Mouse (Mus musculus) heart, embryonic 14.5 days (tissue): ENCODE results near the gene Cul4a. TPM values are rescaled to one million over a fixed set of nuclear protein-coding genes. Genes with fewer than 3 reads are reported as not detected.

ENCODE experiments used
- ATAC-seq: fragments of 200-750 bp; cut with Nextera tagmentation; 2 replicates; pipeline ENCODE4 v1.8.0; 2017; ENCODE audit warnings: low read depth, moderate TSS enrichment; ENCODE audit not compliant: insufficient number of reproducible peaks, insufficient read depth, low FRiP score
- H3K27ac ChIP-seq, 2 experiments: fragments of 200-500 bp in 1 of 2; fragments of 300-500 bp in 1 of 2; sonication (generic) in 1 of 2; replicated peaks in 1 of 2; 2 replicates each; pipeline ENCODE4 v1.5.1; 2012 to 2014; ENCODE audit warnings: low read depth in 2 of 2, low read length in 2 of 2, control low read depth in 1 of 2, mild to moderate bottlenecking in 1 of 2, mixed read lengths in 1 of 2; ENCODE audit not compliant: control insufficient read depth in 1 of 2, insufficient read depth in 1 of 2
- H3K27me3 ChIP-seq: fragments of 300-500 bp; sonication (generic); 2 replicates; pipeline ENCODE4 v1.6.1; 2014; ENCODE audit warnings: mild to moderate bottlenecking, low read length, control low read depth; ENCODE audit not compliant: control insufficient read depth, insufficient read depth
- H3K36me3 ChIP-seq: fragments of 300-500 bp; sonication (generic); 2 replicates; pipeline ENCODE4 v1.6.1; 2014; ENCODE audit warnings: mild to moderate bottlenecking, control low read depth, low read length, mixed read lengths; ENCODE audit not compliant: control insufficient read depth, insufficient read depth
- H3K4me1 ChIP-seq, 2 experiments: fragments of 200-500 bp in 1 of 2; fragments of 300-500 bp in 1 of 2; sonication (generic) in 1 of 2; 2 replicates each; pipeline ENCODE4 v1.6.1; 2012 to 2014; ENCODE audit warnings: low read length in 2 of 2, control low read depth in 1 of 2, mixed read lengths in 1 of 2; ENCODE audit not compliant: control insufficient read depth in 2 of 2, insufficient read depth in 2 of 2
- H3K4me2 ChIP-seq: fragments of 300-500 bp; sonication (generic); 2 replicates; pipeline ENCODE4 v1.6.1; 2014; ENCODE audit warnings: mild to moderate bottlenecking, low read length
- H3K4me3 ChIP-seq, 2 experiments: fragments of 200-500 bp in 1 of 2; fragments of 300-500 bp in 1 of 2; sonication (generic) in 1 of 2; 2 replicates each; pipeline ENCODE4 v1.5.1; 2012 to 2014; ENCODE audit warnings: low read length in 2 of 2, mild to moderate bottlenecking in 2 of 2, control low read depth in 1 of 2, low read depth in 1 of 2, moderate library complexity in 1 of 2; ENCODE audit not compliant: control insufficient read depth in 1 of 2, insufficient read depth in 1 of 2
- H3K9ac ChIP-seq: fragments of 300-500 bp; sonication (generic); 2 replicates; pipeline ENCODE4 v1.6.1; 2014; ENCODE audit warnings: mild to moderate bottlenecking, low read length
- H3K9me3 ChIP-seq: fragments of 300-500 bp; sonication (generic); 2 replicates; pipeline ENCODE4 v1.6.1; 2016; ENCODE audit warnings: low read length, control low read depth; ENCODE audit not compliant: control insufficient read depth
- WGBS: fragments of 180-500 bp; shearing (Covaris S2); extraction: QIAGEN DNeasy Blood & Tissue Kit; methylation state at CpG from one replicate; pipeline ENCODE4 v1.1.7; 2014; 5-methylcytosine and 5-hydroxymethylcytosine counted together
- polyA plus RNA-seq: library from polyadenylated mRNA; unstranded; fragments of >200 nt; fragmentation: Nextera tagmentation; extraction: Ambion mirVana; gene quantifications from 2 replicates; pipeline ENCODE4 v1.2.1, GENCODE M21; 2014

The Cul4a gene
- polyA plus RNA-seq, 1 experiment from 2014 or later, result 109 TPM

DNA sequence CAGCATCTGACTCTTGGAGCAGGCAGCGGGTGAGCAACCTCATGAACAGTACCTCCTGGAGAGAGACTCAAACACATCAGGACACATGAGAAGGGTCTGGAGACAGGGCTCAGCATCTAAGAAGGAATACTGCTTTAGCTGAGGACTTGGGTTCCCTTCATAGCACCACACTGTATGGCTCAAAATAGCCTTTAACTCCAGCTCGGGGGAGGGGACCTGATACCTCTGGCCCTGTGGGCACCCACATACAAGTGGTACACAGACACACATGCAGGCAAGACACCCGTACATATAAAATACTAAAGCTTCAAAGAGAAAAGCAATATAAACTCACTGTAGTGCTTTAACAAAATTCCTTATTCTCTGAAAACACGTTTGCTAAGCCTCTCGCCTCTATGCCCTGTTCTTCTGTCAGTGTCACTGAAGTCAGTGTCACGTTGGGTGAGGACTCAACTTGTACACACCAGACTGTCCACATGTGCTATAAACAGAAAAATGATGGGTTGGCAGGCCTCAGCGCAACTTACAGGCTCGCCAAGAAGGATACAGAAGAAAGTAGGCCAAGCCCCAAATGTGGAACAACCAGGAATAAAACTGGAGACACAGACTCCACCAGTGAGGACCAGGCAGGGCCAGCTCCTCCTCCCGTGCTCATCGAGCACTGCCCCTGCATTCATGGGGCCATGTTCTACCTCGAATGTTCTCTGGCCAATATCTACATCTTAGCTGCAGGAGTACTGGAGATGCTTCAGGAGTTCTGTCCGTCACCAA is 51.1 kb downstream of the Cul4a start:
- Histone ChIP-seq H3K27ac (no peak overlapping the region), H3K4me1 (peaks cover 6 to 13% of the 10 kb centered on the region in 2 experiments), H3K36me3 (peaks cover 9% of the 10 kb centered on the region; the same call in 1 of the 2 replicates), H3K27me3 (no peaks in the 10 kb centered on the region), H3K9ac (no peak overlapping the region), H3K4me3 (no peak overlapping the region), H3K9me3 (no peaks in the 10 kb centered on the region), H3K4me2 (no peak overlapping the region)
- WGBS, result 65% methylated on average over 12 of the region's 12 CpGs
- ATAC-seq, result no peak

DNA sequence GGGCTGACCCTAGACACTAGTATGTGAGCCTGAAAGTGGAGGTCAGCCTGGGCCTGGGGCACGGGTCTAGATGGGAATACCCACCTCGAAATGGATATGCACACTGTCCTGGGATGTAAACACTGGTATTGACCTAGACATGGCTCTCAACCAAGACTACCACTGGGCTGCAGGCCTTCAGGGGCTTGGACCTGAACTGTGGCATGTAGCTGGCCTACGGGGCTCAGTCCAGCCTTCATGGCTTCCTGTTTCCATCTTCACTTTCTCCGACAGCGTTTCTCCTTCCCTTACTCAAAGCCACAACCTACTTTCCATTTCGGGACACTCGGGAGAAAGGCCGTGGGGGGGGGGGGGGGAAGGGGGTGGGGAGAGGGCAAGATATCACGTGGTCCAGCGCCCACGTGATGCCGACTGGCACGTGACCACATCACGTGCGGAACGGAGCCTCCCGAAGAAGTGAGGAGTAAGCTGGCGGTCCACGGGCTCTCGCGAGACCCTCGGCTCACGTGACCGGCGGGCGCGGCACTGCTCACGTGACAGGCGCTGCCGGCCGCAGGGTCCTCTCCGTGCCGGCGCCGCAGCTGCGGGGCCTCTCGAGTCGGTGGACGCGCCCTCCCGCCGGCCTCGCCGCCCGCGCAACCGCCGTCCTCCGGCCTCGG is 53.4 kb downstream of the Cul4a start, which contains the start of gene Lamp1:
Lamp1 (plus strand) TSS at position 444 of the 659 bp plus-strand sequence.
- peaks cover 8 to 26% of the 10 kb centered on the region in 2 experiments for H3K4me1 ChIP-seq
- no peaks in the 10 kb centered on the region for H3K27me3 ChIP-seq
- H3K9ac ChIP-seq, result peak within 1 kb of the TSS; percentile 99
- H3K9me3 ChIP-seq, result no peaks in the 10 kb centered on the region
- peak within 1 kb of the TSS; percentile 93 to 100 for H3K4me3 ChIP-seq
- peak; percentile 95 for ATAC-seq
- H3K4me2 ChIP-seq, result peak within 1 kb of the TSS; percentile 92
- WGBS, result under 1% methylated on average over 40 of the region's 50 CpGs
- peaks cover 5% of the 10 kb centered on the region; the same call in 1 of the 2 replicates for H3K36me3 ChIP-seq
- peak within 1 kb of the TSS; percentile 56 to 87 for H3K27ac ChIP-seq

DNA sequence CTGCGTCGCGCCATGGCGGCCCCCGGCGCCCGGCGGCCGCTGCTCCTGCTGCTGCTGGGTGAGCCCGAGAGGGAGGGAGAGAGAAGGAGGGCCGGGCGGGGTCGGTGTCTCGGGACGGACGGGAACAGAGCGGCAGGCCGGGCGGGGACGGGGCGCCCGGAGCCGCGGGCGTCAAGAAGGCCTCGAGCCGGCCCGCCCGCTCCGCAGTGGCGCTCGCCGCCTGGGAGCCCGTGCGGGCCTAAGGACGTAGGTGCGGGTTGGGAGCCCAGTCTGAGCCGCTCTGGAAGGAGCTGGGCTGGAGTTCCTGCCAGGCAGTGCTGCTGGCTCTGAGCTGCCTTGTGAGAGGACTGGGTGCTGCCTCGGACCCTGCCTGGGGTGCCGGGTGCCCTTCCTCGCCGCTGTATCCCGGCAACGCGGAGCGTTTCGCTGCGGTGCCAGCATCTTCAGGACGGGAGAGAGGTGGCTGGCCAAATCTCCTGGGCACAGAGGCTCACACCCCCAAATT is 54.0 kb downstream of the Cul4a start:
- Histone ChIP-seq H3K27ac (peak overlapping the region; percentile 32 to 79; a peak in 3 of 4 replicates), H3K9ac (peak overlapping the region; percentile 99), H3K4me1 (peaks cover 8 to 26% of the 10 kb centered on the region in 2 experiments), H3K36me3 (no peaks in the 10 kb centered on the region; the same call in 1 of the 2 replicates), H3K27me3 (no peaks in the 10 kb centered on the region), H3K9me3 (no peaks in the 10 kb centered on the region), H3K4me2 (peak overlapping the region; percentile 92), H3K4me3 (peak overlapping the region; percentile 93 to 100)
- WGBS, result under 1% methylated on average over 44 of the region's 49 CpGs
- ATAC-seq, result peak; percentile 46; the same call in 1 of the 2 replicates

DNA sequence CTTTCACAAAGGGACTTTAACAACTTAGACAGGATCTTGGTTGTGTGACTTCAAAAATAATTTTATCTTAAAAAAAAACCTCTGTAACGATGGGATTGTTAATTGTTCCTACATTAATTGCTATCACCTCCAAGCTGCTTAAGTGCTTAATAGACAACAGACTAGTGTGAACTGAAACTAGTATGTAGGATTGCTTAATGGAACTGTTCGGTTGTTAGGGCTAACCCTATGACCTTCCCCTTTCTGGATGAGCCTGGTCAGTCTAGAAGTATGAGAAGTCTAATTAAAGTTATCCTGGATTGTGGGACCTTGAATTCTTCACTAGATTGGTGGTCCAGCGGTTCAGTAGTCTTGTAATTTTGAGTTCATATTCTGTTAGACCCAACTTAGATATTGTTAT is 55.3 kb downstream of the Cul4a start:
- 69% methylated on average over 3 of the region's 3 CpGs for WGBS
- Histone ChIP-seq H3K4me1 (peaks cover 8 to 26% of the 10 kb centered on the region in 2 experiments), H3K27me3 (no peaks in the 10 kb centered on the region), H3K9ac (peak overlapping the region; percentile 99), H3K36me3 (peaks cover 9% of the 10 kb centered on the region), H3K27ac (no peak overlapping the region), H3K4me2 (peak overlapping the region; percentile 92), H3K4me3 (peak overlapping the region; percentile 9 to 100; a peak in 2 of 4 replicates), H3K9me3 (no peaks in the 10 kb centered on the region)
- no peak for ATAC-seq

DNA sequence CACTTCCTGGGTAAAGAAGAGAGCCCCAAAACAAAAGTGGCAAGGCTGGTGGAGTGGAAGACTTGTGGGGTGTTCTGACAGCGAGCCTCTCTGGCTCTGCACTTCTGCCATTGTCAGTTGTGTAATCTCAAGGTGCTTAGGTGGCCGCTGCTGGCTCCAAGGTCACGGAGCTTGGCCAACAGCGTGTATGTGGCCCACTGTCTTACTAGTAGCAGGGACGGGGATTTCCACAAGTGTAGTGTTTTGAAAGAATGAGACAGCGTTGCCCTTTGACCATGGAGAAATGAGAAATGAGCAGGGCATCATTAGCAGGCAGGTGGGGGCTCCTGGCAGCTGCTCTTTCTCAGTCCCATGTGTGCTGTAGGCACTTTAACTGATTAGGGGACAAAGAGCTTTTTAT is 56.7 kb downstream of the Cul4a start:
- H3K4me2 ChIP-seq, result no peak overlapping the region; the same call in 1 of the 2 replicates
- H3K4me3 ChIP-seq, result no peak overlapping the region
- H3K9me3 ChIP-seq, result no peaks in the 10 kb centered on the region
- H3K36me3 ChIP-seq, result peaks cover 23% of the 10 kb centered on the region
- WGBS, result 67% methylated on average over 6 of the region's 6 CpGs
- no peak overlapping the region for H3K27ac ChIP-seq
- H3K4me1 ChIP-seq, result peaks cover 8 to 26% of the 10 kb centered on the region in 2 experiments
- no peak for ATAC-seq
- H3K9ac ChIP-seq, result peak overlapping the region; percentile 31; the same call in 1 of the 2 replicates
- no peaks in the 10 kb centered on the region for H3K27me3 ChIP-seq

DNA sequence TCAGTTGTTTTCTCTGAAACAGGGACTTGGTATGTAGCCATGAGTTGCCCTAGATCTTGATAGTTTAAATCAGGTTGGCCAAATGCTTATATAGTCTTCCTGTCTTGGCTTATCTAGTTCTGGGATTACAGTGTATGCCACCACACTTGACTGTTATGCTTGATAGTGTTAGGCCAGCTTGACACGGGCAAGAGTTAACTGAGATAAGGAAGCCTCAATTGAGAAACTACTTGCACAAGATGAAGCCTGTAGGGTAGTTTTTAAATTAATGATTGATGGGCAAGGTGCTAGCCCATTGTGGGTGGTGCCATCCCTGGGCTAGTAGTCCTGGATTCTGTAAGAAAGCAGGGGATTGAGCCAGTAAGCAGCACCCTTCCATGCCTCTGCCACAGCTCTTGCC is 58.1 kb downstream of the Cul4a start:
- ATAC-seq, result no peak
- H3K36me3 ChIP-seq, result peaks cover 37% of the 10 kb centered on the region
- H3K27me3 ChIP-seq, result no peaks in the 10 kb centered on the region
- no peak overlapping the region for H3K4me2 ChIP-seq
- no peaks in the 10 kb centered on the region for H3K9me3 ChIP-seq
- no peak overlapping the region for H3K9ac ChIP-seq
- no peak overlapping the region for H3K4me3 ChIP-seq
- H3K4me1 ChIP-seq, result peaks cover 5 to 30% of the 10 kb centered on the region in 2 experiments
- 35% methylated on average over 1 of the region's 1 CpGs for WGBS
- no peak overlapping the region for H3K27ac ChIP-seq

DNA sequence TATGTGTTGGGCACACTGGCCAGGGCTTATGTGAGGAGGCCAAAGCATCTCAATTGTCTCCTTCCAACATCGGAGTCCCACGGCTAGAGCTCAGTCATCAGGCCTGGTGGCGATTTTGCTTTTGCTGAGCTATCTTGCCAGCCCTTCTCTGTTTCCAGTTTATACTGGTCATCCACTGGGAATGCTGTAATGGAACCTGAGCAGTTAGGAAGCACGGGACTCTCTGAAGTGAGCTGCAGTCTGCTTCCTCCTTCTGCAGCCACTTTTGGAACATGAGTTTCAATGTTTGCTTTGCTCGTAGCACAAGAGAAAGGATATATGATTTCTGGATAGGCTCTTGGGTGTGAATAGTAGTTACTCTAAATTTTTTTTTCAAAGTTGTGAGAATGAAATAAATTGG is 58.9 kb downstream of the Cul4a start:
- Histone ChIP-seq H3K4me1 (peaks cover 4 to 36% of the 10 kb centered on the region in 2 experiments; a peak in 3 of 4 replicates), H3K27me3 (no peaks in the 10 kb centered on the region), H3K4me3 (no peak overlapping the region), H3K9ac (no peak overlapping the region), H3K9me3 (no peaks in the 10 kb centered on the region), H3K36me3 (peaks cover 45% of the 10 kb centered on the region), H3K27ac (no peak overlapping the region), H3K4me2 (no peak overlapping the region)
- no peak for ATAC-seq
- 77% methylated on average over 5 of the region's 5 CpGs for WGBS
